Mouse (Mus musculus) erythroblast, adult 5-6 weeks (primary cell): ENCODE data around the gene Dnal4. TPM values are rescaled to one million over a fixed set of nuclear protein-coding genes. Genes with fewer than 3 reads are reported as not detected.

Source experiments
- ATAC-seq: replicated peaks from 2 replicates; pipeline ENCODE4 v1.8.0; 2016; ENCODE audit warnings: moderate number of reproducible peaks, mild to moderate bottlenecking, moderate TSS enrichment, inconsistent platforms; ENCODE audit not compliant: poor library complexity, low FRiP score, severe bottlenecking
- total RNA-seq, 2 experiments: library from RNA; stranded (forward) in 1 of 2; stranded (reverse) in 1 of 2; fragments of 150-400 nt in 1 of 2; fragments of 200-764, 138-1000 nt in 1 of 2; gene quantifications; 2 replicates each; pipeline versions ENCODE4 v1.2.3 to v1.2.4; 2015 to 2017; ENCODE audit warnings: low replicate concordance in 2 of 2

Dnal4 gene
- total RNA-seq, 2 experiments from 2014 or later = 0.68 TPM; not detected in 1

DNA sequence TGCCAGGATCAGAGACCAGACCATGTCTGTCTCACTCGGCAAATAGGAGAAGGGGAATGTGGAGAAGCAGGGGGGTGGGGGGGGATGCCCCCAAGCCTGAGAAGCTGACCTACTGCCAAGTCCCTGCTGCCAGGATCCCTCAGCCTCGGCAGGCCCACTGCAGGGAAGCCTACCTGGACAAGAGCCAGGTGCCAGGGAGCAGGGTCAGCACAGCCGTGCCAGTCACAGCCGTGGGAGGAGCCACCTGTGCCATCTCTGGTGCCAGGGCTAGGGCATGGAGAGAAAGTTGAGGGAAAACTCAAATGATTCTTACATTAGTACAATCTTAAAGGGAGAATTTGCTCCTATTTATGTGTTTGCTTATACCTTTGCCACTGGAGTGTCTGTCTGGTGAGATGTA, 24.7 kb upstream of the Dnal4 start:
- ATAC-seq = no peak

DNA sequence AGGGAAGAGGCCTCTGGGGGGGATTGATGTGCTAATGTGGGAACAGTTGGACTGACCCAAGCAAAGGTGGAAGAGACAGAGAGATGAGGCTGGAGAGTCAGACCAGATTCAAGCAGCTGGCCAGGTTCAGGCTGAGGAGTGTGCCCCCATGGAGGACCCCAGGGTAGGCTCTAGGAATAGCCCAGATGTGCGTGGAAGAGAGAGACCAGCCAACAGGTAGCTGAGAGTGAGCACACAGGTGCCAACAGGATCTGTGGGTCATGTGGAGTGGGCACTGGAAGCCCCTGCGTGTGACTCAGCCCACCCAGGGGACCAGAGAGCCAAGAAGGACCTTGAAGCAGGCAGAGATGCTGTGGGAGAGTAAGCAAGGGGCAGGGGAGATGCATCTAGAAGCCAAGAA, 24.0 kb upstream of the Dnal4 start:
- ATAC-seq = no peak

DNA sequence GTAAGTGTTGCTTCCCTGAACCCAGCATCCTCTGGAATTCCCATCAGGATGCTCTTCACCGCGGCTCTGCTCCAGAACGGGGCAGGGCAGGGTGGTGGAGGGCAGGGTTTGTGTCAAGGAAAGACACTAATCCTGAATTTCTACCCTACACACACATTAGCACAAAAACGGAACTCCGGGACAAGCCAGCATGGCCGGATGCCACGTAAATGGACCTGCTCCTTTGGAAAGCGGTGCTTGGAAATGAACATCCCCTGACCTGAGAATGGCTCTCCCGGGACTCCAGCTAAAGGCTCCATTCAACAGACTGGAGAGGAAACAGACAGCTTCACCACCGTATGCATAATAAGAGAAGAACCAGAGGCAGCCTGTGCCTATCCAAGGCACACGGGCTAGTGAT, 23.1 kb upstream of the Dnal4 start:
- no peak for ATAC-seq

GRCm38 (mm10) chr15:79798591-79798990, 20.9 kb upstream of the Dnal4 start:
- ATAC-seq = no peak

DNA sequence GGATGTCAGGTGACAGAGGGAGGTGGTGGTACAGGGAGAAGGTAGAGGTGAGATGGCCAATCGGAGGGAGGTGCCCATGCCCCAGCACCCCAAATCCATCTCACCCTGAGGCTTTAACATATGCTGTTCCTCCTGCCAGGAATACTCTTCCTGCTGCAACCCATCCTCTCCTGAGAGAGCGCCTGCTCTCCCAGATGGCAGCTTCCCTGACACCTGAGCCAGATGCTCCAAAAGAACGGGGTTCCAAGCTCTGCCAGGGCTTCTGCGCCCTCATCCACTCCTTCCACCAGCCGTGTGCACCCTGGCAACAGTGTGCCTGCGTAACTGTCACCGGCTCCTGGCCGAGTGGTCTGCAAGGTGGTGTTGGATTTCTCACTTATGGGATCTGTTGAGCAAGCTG, 20.0 kb upstream of the Dnal4 start:
- no peak for ATAC-seq

DNA sequence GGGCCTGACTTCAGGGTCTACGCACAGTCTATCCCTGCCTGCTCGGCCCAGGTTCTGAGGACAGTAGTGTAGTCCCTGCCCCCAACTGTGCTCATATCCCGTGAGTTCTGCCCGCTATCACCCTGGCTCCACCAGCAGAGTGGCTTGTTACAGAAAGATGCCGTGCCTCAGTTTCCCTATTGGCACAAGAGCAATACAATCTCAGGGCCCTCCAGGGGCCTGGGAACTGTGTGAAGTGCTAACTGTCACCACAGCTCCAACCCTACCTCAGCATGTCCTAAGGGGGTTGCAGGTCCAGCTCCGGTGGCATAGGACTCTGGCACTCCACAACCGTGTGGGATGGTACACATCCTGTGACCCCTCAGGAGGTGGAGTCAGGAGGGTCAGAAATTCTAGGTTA, 19.4 kb upstream of the Dnal4 start:
- ATAC-seq = no peak

- ATAC-seq = no peak
Observed at GRCm38 (mm10) chr15:79796256-79796655, 18.6 kb upstream of the Dnal4 start.

- ATAC-seq = no peak
Observed at GRCm38 (mm10) chr15:79794173-79794572, 16.5 kb upstream of the Dnal4 start.

DNA sequence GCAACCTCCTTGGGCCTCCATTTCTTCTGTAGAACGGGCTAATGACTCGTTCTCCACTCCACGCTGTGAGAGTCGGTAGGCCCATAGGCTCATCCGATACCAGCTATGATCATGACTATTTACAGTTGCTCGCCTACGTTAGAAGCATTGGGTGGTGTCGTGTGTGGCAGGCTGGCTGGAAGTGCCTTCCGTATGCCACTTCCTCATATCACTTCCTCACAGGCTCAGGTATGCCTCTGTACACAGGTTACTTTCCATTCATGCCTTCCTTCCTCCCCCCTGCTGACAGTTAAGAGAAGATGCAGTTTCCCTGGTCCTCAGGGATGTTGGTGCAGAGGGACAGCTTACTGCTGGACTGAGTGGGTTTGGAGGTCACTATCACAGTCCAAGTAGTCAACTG, 15.4 kb upstream of the Dnal4 start:
- no peak for ATAC-seq

DNA sequence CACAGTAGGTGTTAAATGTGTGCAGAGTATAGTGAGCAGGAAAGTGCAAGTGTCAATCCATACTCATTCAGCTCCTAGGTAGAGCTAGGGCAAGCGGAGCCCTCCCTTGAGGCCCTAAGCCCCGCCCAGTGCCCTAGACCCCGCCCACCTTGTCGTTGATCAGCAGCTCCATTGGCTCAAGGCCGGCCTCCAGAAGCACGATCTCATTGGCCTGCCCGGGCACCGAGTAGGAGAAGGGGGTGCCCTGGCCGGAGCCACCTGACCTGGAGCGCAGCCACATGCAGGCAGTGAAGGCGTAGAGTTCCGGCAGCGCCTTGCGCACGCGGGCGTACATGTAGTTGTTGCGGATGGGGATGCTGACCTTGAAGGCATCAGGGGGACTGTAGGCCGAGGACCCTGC, 14.8 kb upstream of the Dnal4 start:
- no peak for ATAC-seq

DNA sequence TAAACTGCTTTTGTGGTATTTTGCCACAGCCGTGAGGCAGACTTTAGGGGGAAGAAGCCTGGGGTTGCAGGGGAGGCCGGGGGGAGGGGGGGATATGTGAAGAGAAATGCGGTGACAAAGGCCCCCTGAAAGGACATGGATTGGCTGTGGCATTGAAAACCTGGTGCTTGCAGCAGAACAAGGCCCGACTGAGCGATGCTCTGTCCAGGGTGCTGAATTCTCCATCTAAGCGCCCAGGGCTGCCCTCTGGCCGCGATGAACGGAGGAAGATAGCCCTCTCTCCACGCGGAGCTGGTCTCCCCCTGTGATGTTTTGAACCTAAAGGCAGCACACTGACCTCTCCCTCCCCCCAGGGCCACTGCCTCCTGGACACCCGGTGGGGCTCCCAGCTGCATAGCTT, 13.9 kb upstream of the Dnal4 start:
- ATAC-seq = no peak

DNA sequence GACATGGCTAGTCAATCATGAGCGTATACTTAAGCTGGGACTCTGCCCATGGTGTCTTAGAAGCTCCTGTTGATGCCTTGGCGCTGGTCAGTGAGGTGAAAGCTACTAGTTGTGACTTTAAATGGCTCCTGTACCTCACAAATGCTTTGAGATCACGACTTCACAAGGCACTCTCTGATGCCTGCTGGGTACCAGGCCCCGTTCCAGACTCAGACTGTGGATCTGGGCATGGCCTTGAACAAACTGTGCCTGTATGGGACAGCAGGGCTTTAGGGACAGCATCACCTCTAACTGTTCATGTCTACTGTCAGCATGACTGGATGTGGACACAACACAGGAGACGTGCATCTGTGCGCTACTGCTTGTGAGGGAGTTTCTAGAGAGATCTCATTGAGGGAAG, 13.3 kb upstream of the Dnal4 start:
- ATAC-seq = no peak

DNA sequence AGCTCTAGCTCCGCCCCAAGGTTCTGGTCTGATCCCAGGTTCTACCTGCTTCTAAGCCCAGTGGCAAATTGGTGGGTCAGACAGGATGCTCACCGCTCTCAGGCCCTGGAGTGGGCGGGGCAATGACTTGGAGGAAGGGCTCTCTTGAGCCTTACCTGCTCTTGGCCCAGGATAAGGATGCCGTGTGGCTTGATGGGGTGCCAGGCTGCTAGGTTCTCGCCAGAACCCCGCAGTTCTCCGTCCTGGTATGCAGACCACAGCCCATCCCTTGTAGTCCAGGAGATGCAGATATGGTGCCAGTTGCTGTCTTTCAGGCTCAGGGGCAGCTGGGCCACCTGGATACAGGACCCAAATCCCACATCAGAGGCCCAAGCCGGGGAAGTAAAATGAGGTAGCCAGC, 12.5 kb upstream of the Dnal4 start:
- no peak for ATAC-seq

DNA sequence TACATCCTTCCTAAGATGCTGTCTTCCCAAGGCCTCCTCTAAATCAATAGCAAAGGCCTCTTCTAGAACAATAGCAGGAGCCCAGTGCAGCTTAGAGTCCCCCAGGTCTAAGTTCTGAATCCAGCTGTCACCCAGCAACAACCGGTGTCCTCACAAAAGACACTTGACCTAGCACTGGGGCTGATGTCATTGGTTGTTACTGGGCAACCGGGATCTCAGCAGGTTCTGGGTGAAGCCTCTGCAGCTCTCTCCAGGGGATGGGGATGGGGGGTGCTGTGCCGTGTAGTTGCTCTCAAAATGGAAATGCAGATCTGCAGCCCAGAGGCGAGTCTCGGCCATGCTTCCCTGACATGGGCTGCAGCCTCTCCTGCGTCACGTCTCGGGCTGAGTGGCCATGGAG, 10.2 kb upstream of the Dnal4 start:
- ATAC-seq = no peak

- no peak for ATAC-seq
Observed at GRCm38 (mm10) chr15:79785056-79785455, 7.4 kb upstream of the Dnal4 start.

GRCm38 (mm10) chr15:79775662-79776061, 2.0 kb downstream of the Dnal4 start:
- no peak for ATAC-seq

DNA sequence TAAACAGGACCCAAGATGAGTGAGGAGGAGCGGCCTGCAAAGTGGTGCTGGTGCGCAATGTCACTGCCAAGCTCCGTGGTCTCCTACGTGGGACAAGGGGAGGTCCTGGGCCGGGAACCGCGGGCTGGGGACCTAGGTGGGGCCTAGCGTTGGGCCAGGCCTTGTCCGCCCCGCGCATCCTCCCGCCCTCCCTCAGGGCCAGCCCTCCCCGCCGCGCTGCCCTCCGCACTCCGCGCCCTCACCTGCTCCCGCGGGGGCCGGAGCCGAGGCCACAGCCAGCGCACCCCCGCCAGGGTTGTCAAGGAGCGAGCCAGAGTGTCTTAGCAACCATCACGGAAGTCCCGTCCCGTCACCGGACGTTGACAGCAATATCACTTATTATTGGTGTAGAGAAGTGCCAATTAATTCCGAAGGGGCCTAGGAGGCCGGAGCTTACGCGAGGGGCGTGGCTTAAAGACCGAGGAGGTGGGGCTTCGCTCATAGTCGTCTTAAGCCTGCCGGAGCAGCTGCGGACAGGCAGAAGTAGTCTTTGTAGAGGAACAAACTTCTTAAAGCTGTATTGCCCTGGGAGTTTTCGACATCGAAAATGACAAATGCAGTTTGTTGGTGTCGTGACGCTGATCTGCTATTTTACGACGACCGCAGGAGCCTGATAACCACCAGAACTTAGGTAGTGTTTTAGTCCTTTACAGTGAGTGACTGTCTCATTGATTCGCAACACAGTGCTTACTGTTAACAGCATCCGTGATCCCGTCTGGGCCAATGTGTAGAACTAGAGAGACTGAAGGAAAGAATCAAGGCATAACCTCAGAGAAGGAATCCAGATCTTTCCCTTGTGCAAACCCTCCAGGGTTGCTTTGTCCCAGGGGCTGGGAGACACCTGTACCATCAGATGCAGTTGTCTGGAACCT, 3.3 kb downstream of the Dnal4 start:
- ATAC-seq = peak; percentile 98

- no peak for ATAC-seq
Observed at GRCm38 (mm10) chr15:79770629-79771240, 6.9 kb downstream of the Dnal4 start.

GRCm38 (mm10) chr15:79768302-79768701, 9.3 kb downstream of the Dnal4 start:
- no peak for ATAC-seq

GRCm38 (mm10) chr15:79767327-79767961, 10.2 kb downstream of the Dnal4 start:
- no peak for ATAC-seq

DNA sequence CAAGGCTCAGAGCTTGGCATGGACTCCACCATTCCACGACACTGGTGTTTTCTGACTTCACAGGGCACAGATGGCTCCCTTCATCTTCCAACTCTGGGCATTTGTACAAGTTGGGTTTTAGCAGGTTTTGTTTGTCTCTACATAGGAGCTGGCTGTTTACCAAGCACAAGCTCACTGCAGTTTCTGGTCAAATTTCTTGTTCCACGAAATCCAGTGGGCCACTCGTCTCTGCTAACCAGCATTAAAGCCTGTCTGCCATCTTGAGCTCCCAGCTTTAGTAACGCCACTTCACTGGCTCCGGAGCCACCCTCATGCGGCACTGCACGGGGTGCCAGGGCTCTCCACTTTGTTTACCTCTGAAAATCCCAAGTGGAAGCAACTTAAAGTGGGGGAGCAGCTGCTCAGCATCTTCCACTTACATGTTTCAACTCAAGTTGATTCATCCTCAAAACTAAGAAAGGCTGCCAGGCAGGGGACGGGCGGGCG, 11.0 kb downstream of the Dnal4 start:
- no peak for ATAC-seq
